Mouse (Mus musculus) heart, postnatal 0 days (tissue): ENCODE measurements around the gene Xcl1. TPM values are rescaled to one million over a fixed set of nuclear protein-coding genes. Genes with fewer than 3 reads are reported as not detected.

Source experiments
- ATAC-seq: fragments of 200-750 bp; cut with Nextera tagmentation; 2 replicates; pipeline ENCODE4 v1.8.0; 2017; ENCODE audit warnings: low read depth, moderate number of reproducible peaks, moderate library complexity; ENCODE audit not compliant: insufficient read depth
- DNase-seq: peaks from one replicate; pipeline ENCODE4 v3.0.0-alpha.2; 2016; ENCODE audit warnings: low spot score
- H3K27ac ChIP-seq: fragments of 300-500 bp; sonication (generic); 2 replicates; pipeline ENCODE4 v1.5.1; 2014; ENCODE audit warnings: low read depth, mild to moderate bottlenecking
- H3K27me3 ChIP-seq: fragments of 300-500 bp; sonication (generic); 2 replicates; pipeline ENCODE4 v1.6.1; 2014; ENCODE audit warnings: low read length, mixed read lengths; ENCODE audit not compliant: control insufficient read depth, insufficient read depth
- H3K36me3 ChIP-seq: fragments of 300-500 bp; sonication (generic); replicated peaks from 2 replicates; pipeline ENCODE4 v1.6.1; 2014; ENCODE audit warnings: low read length, mixed read lengths; ENCODE audit not compliant: control insufficient read depth, insufficient read depth
- H3K4me1 ChIP-seq: fragments of 300-500 bp; sonication (generic); 2 replicates; pipeline ENCODE4 v1.6.1; 2014; ENCODE audit warnings: antibody characterized with exemption; ENCODE audit not compliant: control insufficient read depth, insufficient read depth
- H3K4me2 ChIP-seq: fragments of 300-500 bp; sonication (generic); 2 replicates; pipeline ENCODE4 v1.6.1; 2014; ENCODE audit warnings: low read depth, mild to moderate bottlenecking, low read length, moderate library complexity
- H3K4me3 ChIP-seq: fragments of 300-500 bp; sonication (generic); 2 replicates; pipeline ENCODE4 v1.5.1; 2014; ENCODE audit warnings: low read depth, low read length
- H3K9ac ChIP-seq: fragments of 300-500 bp; sonication (generic); replicated peaks from 2 replicates; pipeline ENCODE4 v1.6.1; 2014; ENCODE audit warnings: low read depth, low read length, mixed read lengths
- H3K9me3 ChIP-seq: fragments of 300-500 bp; sonication (generic); replicated peaks from 2 replicates; pipeline ENCODE4 v1.6.1; 2016; ENCODE audit warnings: low read length; ENCODE audit not compliant: control insufficient read depth
- CTCF ChIP-seq: IDR thresholded peaks from 2 replicates; pipeline ENCODE4 v1.5.1; 2016; ENCODE audit warnings: antibody characterized with exemption, control low read depth, low read depth
- EP300 ChIP-seq: IDR thresholded peaks from 2 replicates; pipeline ENCODE4 v1.6.1; 2016; ENCODE audit warnings: antibody characterized with exemption, low read depth
- WGBS: fragments of 180-500 bp; shearing (Covaris S2); extraction: QIAGEN DNeasy Blood & Tissue Kit; methylation state at CpG from one replicate; pipeline ENCODE4 v1.1.7; 2014; 5-methylcytosine and 5-hydroxymethylcytosine counted together
- polyA plus RNA-seq: library from polyadenylated mRNA; unstranded; fragments of >200 nt; fragmentation: Nextera tagmentation; extraction: Ambion mirVana; gene quantifications from 2 replicates; pipeline ENCODE4 v1.2.1, GENCODE M21; 2015
- total RNA-seq: library from RNA; depleted of rRNA; stranded (reverse); fragments of >200 nt; gene quantifications from 2 replicates; pipeline ENCODE4 v1.2.3, GENCODE M21; 2014; ENCODE audit warnings: low replicate concordance

The Xcl1 gene
- total and polyA plus RNA-seq, 2 experiments from 2014 or later, result not detected

GRCm38 (mm10) chr1:164957974-164958373, 22.6 kb upstream of the Xcl1 start:
- Histone ChIP-seq H3K4me2 (no peak overlapping the region), H3K9me3 (no peaks in the 10 kb centered on the region), H3K27ac (no peak overlapping the region), H3K4me3 (no peak overlapping the region), H3K9ac (no peak overlapping the region), H3K4me1 (no peaks in the 10 kb centered on the region), H3K36me3 (no peaks in the 10 kb centered on the region), H3K27me3 (no peaks in the 10 kb centered on the region)
- ATAC-seq (no peak), DNase-seq (no peak)
- WGBS, result 91% methylated on average over 3 of the region's 3 CpGs
- TF ChIP-seq CTCF (no peak), EP300 (no peak)

GRCm38 (mm10) chr1:164956725-164957399, 21.5 kb upstream of the Xcl1 start:
- 59% methylated on average over 3 of the region's 3 CpGs for WGBS
- TF ChIP-seq EP300 (no peak), CTCF (no peak)
- H3K4me3 ChIP-seq, result no peak overlapping the region
- no peaks in the 10 kb centered on the region for H3K36me3 ChIP-seq
- no peak overlapping the region for H3K4me2 ChIP-seq
- no peaks in the 10 kb centered on the region for H3K4me1 ChIP-seq
- no peak overlapping the region for H3K27ac ChIP-seq
- ATAC-seq, result no peak
- no peaks in the 10 kb centered on the region for H3K9me3 ChIP-seq
- no peak overlapping the region for H3K9ac ChIP-seq
- no peak for DNase-seq
- H3K27me3 ChIP-seq, result no peaks in the 10 kb centered on the region

- WGBS, result 71% methylated on average over 7 of the region's 7 CpGs
- no peak for TF ChIP-seq EP300
- TF ChIP-seq CTCF, result no peak
- H3K4me3 ChIP-seq, result no peak overlapping the region
- no peak overlapping the region for H3K27ac ChIP-seq
- no peak for DNase-seq
- no peak overlapping the region for H3K9ac ChIP-seq
- H3K36me3 ChIP-seq, result no peaks in the 10 kb centered on the region
- H3K27me3 ChIP-seq, result no peaks in the 10 kb centered on the region
- H3K4me1 ChIP-seq, result no peaks in the 10 kb centered on the region
- no peaks in the 10 kb centered on the region for H3K9me3 ChIP-seq
- H3K4me2 ChIP-seq, result no peak overlapping the region
- ATAC-seq, result no peak
These were observed 20.3 kb upstream of the Xcl1 start for GRCm38 (mm10) chr1:164955452-164956196.

- TF ChIP-seq EP300 (no peak), CTCF (no peak)
- Histone ChIP-seq H3K9ac (no peak overlapping the region), H3K27ac (no peak overlapping the region), H3K27me3 (no peaks in the 10 kb centered on the region), H3K4me1 (no peaks in the 10 kb centered on the region), H3K4me3 (no peak overlapping the region), H3K9me3 (no peaks in the 10 kb centered on the region), H3K4me2 (no peak overlapping the region), H3K36me3 (no peaks in the 10 kb centered on the region)
- DNase-seq (no peak), ATAC-seq (no peak)
- WGBS, result 83% methylated on average over 6 of the region's 6 CpGs
These were observed 18.2 kb upstream of the Xcl1 start for GRCm38 (mm10) chr1:164953574-164953973.

GRCm38 (mm10) chr1:164936060-164936459, 733 bp upstream of the Xcl1 start:
- Histone ChIP-seq H3K27ac (no peak overlapping the region), H3K9ac (no peak overlapping the region), H3K4me2 (no peak overlapping the region), H3K36me3 (no peaks in the 10 kb centered on the region), H3K4me3 (no peak overlapping the region), H3K9me3 (no peaks in the 10 kb centered on the region), H3K27me3 (no peaks in the 10 kb centered on the region), H3K4me1 (no peaks in the 10 kb centered on the region)
- DNase-seq (no peak), ATAC-seq (no peak)
- no peak for TF ChIP-seq EP300
- no peak for TF ChIP-seq CTCF
- 49% methylated on average over 2 of the region's 2 CpGs for WGBS
